Mouse (Mus musculus) MEL (cell line): ENCODE measurements around the gene Cdan1. TPM values are rescaled to one million over a fixed set of nuclear protein-coding genes. Genes with fewer than 3 reads are reported as not detected.

Experiments
- DNase-seq: peaks from one replicate; pipeline ENCODE4 v3.0.0; 2011; ENCODE audit warnings: low read depth, low spot score
- H3K27ac ChIP-seq: 2 replicates; pipeline ENCODE4 v1.5.1; 2012; ENCODE audit warnings: low read depth, mild to moderate bottlenecking, control low read depth, low read length, moderate library complexity; ENCODE audit not compliant: control insufficient read depth
- H3K27me3 ChIP-seq, 2 experiments: fragments of 150-350 bp in 1 of 2; sonication (generic) in 1 of 2; 2 replicates each; pipeline ENCODE4 v1.6.1; 2012; ENCODE audit warnings: low read length in 2 of 2, mild to moderate bottlenecking in 2 of 2, improper control_type of control experiment in 1 of 2, moderate library complexity in 1 of 2; ENCODE audit not compliant: insufficient read depth in 2 of 2, control insufficient read depth in 1 of 2
- H3K36me3 ChIP-seq, 2 experiments: 2 replicates each; pipeline ENCODE4 v1.6.1; 2012 to 2014; ENCODE audit warnings: low read length in 2 of 2, improper control_type of control experiment in 1 of 2, inconsistent platforms in 1 of 2, mild to moderate bottlenecking in 1 of 2; ENCODE audit not compliant: insufficient read depth in 2 of 2, control insufficient read depth in 1 of 2
- H3K4me1 ChIP-seq, 2 experiments: fragments of 150-350 bp in 1 of 2; sonication (generic) in 1 of 2; 2 replicates each; pipeline ENCODE4 v1.6.1; 2012; ENCODE audit warnings: low read length in 2 of 2, improper control_type of control experiment in 1 of 2, mild to moderate bottlenecking in 1 of 2; ENCODE audit not compliant: insufficient read depth in 2 of 2, control insufficient read depth in 1 of 2
- H3K4me3 ChIP-seq, 2 experiments: fragments of 150-350 bp in 1 of 2; sonication (generic) in 1 of 2; 2 replicates each; pipeline ENCODE4 v1.5.1; 2012; ENCODE audit warnings: low read depth in 2 of 2, low read length in 2 of 2, mild to moderate bottlenecking in 2 of 2, moderate library complexity in 2 of 2, control low read depth in 1 of 2, improper control_type of control experiment in 1 of 2; ENCODE audit not compliant: control insufficient read depth in 1 of 2, insufficient read depth in 1 of 2
- H3K79me2 ChIP-seq: 2 replicates; pipeline ENCODE4 v1.6.1; 2012; ENCODE audit warnings: mild to moderate bottlenecking, low read length, moderate library complexity; ENCODE audit not compliant: control insufficient read depth, poor library complexity, insufficient read depth
- H3K9ac ChIP-seq: 2 replicates; pipeline ENCODE4 v1.6.1; 2012; ENCODE audit warnings: low read depth, mild to moderate bottlenecking, control low read depth, low read length, moderate library complexity; ENCODE audit not compliant: control insufficient read depth, poor library complexity, severe bottlenecking
- H3K9me3 ChIP-seq: fragments of 150-350 bp; sonication (generic); replicated peaks from 2 replicates; pipeline ENCODE4 v1.6.1; 2012; ENCODE audit warnings: mild to moderate bottlenecking, low read length, improper control_type of control experiment, moderate library complexity; ENCODE audit not compliant: insufficient read depth
- CHD1 ChIP-seq: IDR thresholded peaks from 2 replicates; pipeline ENCODE4 v1.6.1; 2012; ENCODE audit warnings: low read depth, mild to moderate bottlenecking, inconsistent platforms, low read length, improper control_type of control experiment
- E2F4 ChIP-seq: IDR thresholded peaks from 2 replicates; pipeline ENCODE4 v1.6.1; 2011; ENCODE audit warnings: low read depth, low read length, improper control_type of control experiment, borderline replicate concordance
- GABPA ChIP-seq: IDR thresholded peaks from 2 replicates; pipeline ENCODE4 v1.6.1; 2012; ENCODE audit warnings: low read depth, mild to moderate bottlenecking, inconsistent platforms, low read length, improper control_type of control experiment, moderate library complexity
- KAT2A ChIP-seq: conservative IDR thresholded peaks from 2 replicates; pipeline ENCODE4 v1.6.1; 2012; ENCODE audit warnings: low read depth, low read length, improper control_type of control experiment, inconsistent platforms
- MXI1 ChIP-seq: IDR thresholded peaks from 2 replicates; pipeline ENCODE4 v1.6.1; 2011; ENCODE audit warnings: mild to moderate bottlenecking, low read depth, low read length, improper control_type of control experiment
- MYB ChIP-seq: IDR thresholded peaks from 2 replicates; pipeline ENCODE4 v1.6.1; 2011; ENCODE audit warnings: mild to moderate bottlenecking, low read depth, low read length, improper control_type of control experiment
- MYC ChIP-seq: IDR thresholded peaks from 2 replicates; pipeline ENCODE4 v1.6.1; 2011; ENCODE audit warnings: low read depth, mild to moderate bottlenecking, low read length, improper control_type of control experiment, moderate library complexity
- NELFE ChIP-seq: IDR thresholded peaks from 2 replicates; pipeline ENCODE4 v1.6.1; 2011; ENCODE audit warnings: low read depth, low read length, improper control_type of control experiment
- NRF1 ChIP-seq: IDR thresholded peaks from 2 replicates; pipeline ENCODE4 v1.6.1; 2014; ENCODE audit warnings: low read depth, mild to moderate bottlenecking, inconsistent platforms, low read length, improper control_type of control experiment, moderate library complexity; ENCODE audit not compliant: poor library complexity, insufficient read depth, severe bottlenecking
- POLR2AphosphoS5 ChIP-seq: IDR thresholded peaks from 2 replicates; pipeline ENCODE4 v1.6.1; 2012; ENCODE audit warnings: low read depth, borderline replicate concordance, mild to moderate bottlenecking, inconsistent platforms, low read length, moderate library complexity, mixed read lengths
- RAD21 ChIP-seq: IDR thresholded peaks from 2 replicates; pipeline ENCODE4 v1.6.1; 2011; ENCODE audit warnings: mild to moderate bottlenecking, low read depth, low read length, improper control_type of control experiment
- SMC3 ChIP-seq: IDR thresholded peaks from 2 replicates; pipeline ENCODE4 v1.6.1; 2011; ENCODE audit warnings: low read depth, low read length, improper control_type of control experiment
- TAL1 ChIP-seq: IDR thresholded peaks from 2 replicates; pipeline ENCODE4 v1.6.1; 2012; ENCODE audit warnings: mild to moderate bottlenecking, inconsistent platforms, low read length, moderate library complexity, mixed read lengths
- TBP ChIP-seq: IDR thresholded peaks from 2 replicates; pipeline ENCODE4 v1.8.0; 2011; ENCODE audit warnings: low read depth, low read length, improper control_type of control experiment
- USF1 ChIP-seq: IDR thresholded peaks from 2 replicates; pipeline ENCODE4 v1.6.1; 2014; ENCODE audit warnings: low read depth, mild to moderate bottlenecking, inconsistent platforms, low read length, improper control_type of control experiment, moderate library complexity
- USF2 ChIP-seq, 2 experiments: IDR thresholded peaks; 2 replicates each; pipeline ENCODE4 v1.6.1; 2011 to 2012; ENCODE audit warnings: improper control_type of control experiment in 2 of 2, low read length in 2 of 2, borderline replicate concordance in 1 of 2, inconsistent platforms in 1 of 2, low read depth in 1 of 2, mild to moderate bottlenecking in 1 of 2; ENCODE audit not compliant: insufficient read depth in 1 of 2
- ZC3H11A ChIP-seq: IDR thresholded peaks from 2 replicates; pipeline ENCODE4 v1.6.1; 2012; ENCODE audit warnings: low read depth, mild to moderate bottlenecking, inconsistent platforms, low read length, improper control_type of control experiment
- ZKSCAN1 ChIP-seq: IDR thresholded peaks from 2 replicates; pipeline ENCODE4 v1.6.1; 2012; ENCODE audit warnings: low read depth, mild to moderate bottlenecking, inconsistent platforms, low read length, improper control_type of control experiment, moderate library complexity
- polyA plus RNA-seq, 2 experiments: library from polyadenylated mRNA; stranded (reverse) in 1 of 2; unstranded in 1 of 2; fragments of >175 nt in 1 of 2; fragments of >200 nt in 1 of 2; gene quantifications; 2 replicates each; pipeline versions ENCODE4 v1.2.1 to v1.2.4; 2012; ENCODE audit warnings: low replicate concordance in 2 of 2, low read depth in 1 of 2; ENCODE audit not compliant: insufficient read length in 2 of 2, insufficient read depth in 1 of 2, missing spikeins in 1 of 2
- total RNA-seq: library from RNA; depleted of rRNA; stranded (reverse); fragments of 300-350 nt; gene quantifications from 2 replicates; pipeline ENCODE4 v1.2.3, GENCODE M21; 2012

The Cdan1 gene
- total and polyA plus RNA-seq, 3 experiments: 10.9 to 27.6 TPM; not detected in 1

DNA sequence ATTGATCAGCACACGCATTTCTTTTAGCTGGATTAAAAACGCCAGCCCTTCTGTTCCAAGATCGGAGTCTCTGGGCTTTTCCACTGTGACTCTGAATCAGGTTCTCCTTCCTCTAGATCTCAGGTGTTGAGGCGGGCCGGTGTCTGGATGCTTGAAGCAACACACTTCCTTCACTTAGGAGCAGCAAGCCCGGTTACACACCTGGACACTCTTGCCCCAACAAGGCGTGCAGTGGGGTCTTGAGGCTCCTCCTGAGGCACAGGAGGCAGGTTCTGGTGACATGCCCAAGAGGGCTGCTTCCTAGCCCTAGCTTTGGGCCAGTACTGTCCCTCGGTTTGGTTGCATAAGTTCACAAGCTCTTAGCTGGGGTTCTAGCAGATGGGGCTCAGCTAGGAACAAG lies 131.4 kb downstream of the Cdan1 start:
- Histone ChIP-seq H3K36me3 (peaks cover 0 to 9% of the 10 kb centered on the region in 2 experiments; a peak in 2 of 4 replicates), H3K4me1 (no peaks in the 10 kb centered on the region), H3K4me3 (no peak overlapping the region), H3K27ac (no peak overlapping the region), H3K9me3 (no peaks in the 10 kb centered on the region), H3K9ac (no peak overlapping the region), H3K27me3 (no peaks in the 10 kb centered on the region), H3K79me2 (no peaks in the 10 kb centered on the region)
- TF ChIP-seq SMC3: no peak
- TF ChIP-seq KAT2A: no peak
- no peak for TF ChIP-seq USF1
- TF ChIP-seq GABPA: no peak
- no peak for TF ChIP-seq NRF1
- TF ChIP-seq USF2 (IDR thresholded peaks at IDR 0.05; ENCODE audit: borderline replicate concordance in 1 of 2, insufficient read depth in 1 of 2, low read depth in 1 of 2, low read length in 2 of 2): no peak
- no peak for TF ChIP-seq MYB
- TF ChIP-seq TBP: no peak
- no peak for TF ChIP-seq MYC
- TF ChIP-seq ZC3H11A: no peak
- DNase-seq: no peak

DNA sequence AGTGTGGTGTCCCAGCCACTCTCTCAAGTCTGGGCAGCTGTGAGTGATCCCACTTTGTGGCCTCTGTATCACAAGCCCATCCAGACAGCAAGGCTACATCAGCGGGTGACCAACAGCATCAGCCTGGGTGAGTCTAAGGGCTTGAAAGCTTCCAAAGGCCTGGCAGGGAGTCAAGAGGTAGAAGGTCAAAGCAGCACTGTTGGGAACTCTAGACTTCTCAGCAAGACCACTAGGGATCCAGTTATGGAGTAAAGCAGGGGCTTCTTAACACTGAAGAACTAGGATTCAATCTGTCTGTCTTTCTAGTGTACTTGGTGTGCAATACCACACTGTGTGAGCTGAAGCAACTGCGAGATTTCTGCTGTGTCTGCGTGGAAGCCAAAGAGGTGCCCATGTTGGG lies 136.5 kb downstream of the Cdan1 start:
- Histone ChIP-seq H3K4me3 (no peak overlapping the region), H3K4me1 (peaks cover 14 to 20% of the 10 kb centered on the region in 2 experiments), H3K9ac (no peak overlapping the region), H3K36me3 (peaks cover 1 to 22% of the 10 kb centered on the region in 2 experiments; a peak in 3 of 4 replicates), H3K27me3 (no peaks in the 10 kb centered on the region), H3K79me2 (no peaks in the 10 kb centered on the region), H3K9me3 (no peaks in the 10 kb centered on the region), H3K27ac (no peak overlapping the region)
- TF ChIP-seq ZC3H11A: no peak
- TF ChIP-seq CHD1: no peak
- no peak for TF ChIP-seq TAL1
- TF ChIP-seq NELFE: no peak
- no peak for TF ChIP-seq ZKSCAN1
- TF ChIP-seq KAT2A: no peak
- no peak for TF ChIP-seq MXI1
- no peak for TF ChIP-seq E2F4
- no peak for TF ChIP-seq POLR2AphosphoS5
- no peak for TF ChIP-seq NRF1
- no peak for TF ChIP-seq RAD21
- no peak for TF ChIP-seq MYB
- TF ChIP-seq TBP: no peak
- no peak for DNase-seq
